Mouse (Mus musculus) kidney, adult 18-20 months (tissue): ENCODE results near the gene Popdc3.
A peak's percentile ranks its signal among the peaks of the same experiment; 100 is the strongest.
"Not testable (repeated sequence)": the region's sequence is repeated elsewhere in the genome, so short reads cannot be mapped to it uniquely, and the experiment has no call there.

Experiments
- DNase-seq: peaks from one replicate; pipeline ENCODE4 v3.0.0; 2021

Gene Popdc3

GRCm38 (mm10) chr10:45177798-45178197 lies at the start of gene Popdc3:
Gene Popdc3, plus strand, starts transcription at chr10:45178098.
- not testable (repeated sequence) for DNase-seq

- no peak for DNase-seq
Observed at GRCm38 (mm10) chr10:45129105-45129504, 48.8 kb upstream of the Popdc3 start.

GRCm38 (mm10) chr10:45130004-45130403 lies 47.9 kb upstream of the Popdc3 start:
- DNase-seq = no peak

GRCm38 (mm10) chr10:45132371-45132770 lies 45.5 kb upstream of the Popdc3 start:
- peak; percentile 65 for DNase-seq

GRCm38 (mm10) chr10:45136806-45137205 lies 41.1 kb upstream of the Popdc3 start:
- DNase-seq = no peak

GRCm38 (mm10) chr10:45139910-45140309 lies 38.0 kb upstream of the Popdc3 start:
- DNase-seq = no peak

GRCm38 (mm10) chr10:45140474-45141212 lies 37.3 kb upstream of the Popdc3 start:
- no peak for DNase-seq

GRCm38 (mm10) chr10:45142359-45142758 lies 35.5 kb upstream of the Popdc3 start:
- no peak for DNase-seq

- DNase-seq = no peak
Observed at GRCm38 (mm10) chr10:45144038-45144817, 33.7 kb upstream of the Popdc3 start.

- no peak for DNase-seq
Observed at GRCm38 (mm10) chr10:45146821-45147220, 31.1 kb upstream of the Popdc3 start.

- no peak for DNase-seq
Observed at GRCm38 (mm10) chr10:45151137-45151536, 26.8 kb upstream of the Popdc3 start.

- no peak for DNase-seq
Observed at GRCm38 (mm10) chr10:45151771-45152692, 25.9 kb upstream of the Popdc3 start.

GRCm38 (mm10) chr10:45154557-45155060 lies 23.3 kb upstream of the Popdc3 start:
- no peak for DNase-seq

GRCm38 (mm10) chr10:45165851-45166250 lies 12.0 kb upstream of the Popdc3 start:
- no peak for DNase-seq

GRCm38 (mm10) chr10:45173927-45174326 lies 4.0 kb upstream of the Popdc3 start:
- no peak for DNase-seq

GRCm38 (mm10) chr10:45174345-45174744 lies 3.6 kb upstream of the Popdc3 start:
- DNase-seq = no peak

GRCm38 (mm10) chr10:45180677-45181326 lies 2.9 kb downstream of the Popdc3 start:
- no peak for DNase-seq

GRCm38 (mm10) chr10:45181344-45181743 lies 3.4 kb downstream of the Popdc3 start:
- DNase-seq = no peak

GRCm38 (mm10) chr10:45185457-45185856 lies 7.6 kb downstream of the Popdc3 start:
- no peak for DNase-seq

GRCm38 (mm10) chr10:45193330-45194310 lies 15.7 kb downstream of the Popdc3 start:
- no peak for DNase-seq

GRCm38 (mm10) chr10:45194531-45194930 lies 16.6 kb downstream of the Popdc3 start:
- no peak for DNase-seq
